Mouse (Mus musculus): Measurements from ENCODE around the gene Smg1.

DNA sequence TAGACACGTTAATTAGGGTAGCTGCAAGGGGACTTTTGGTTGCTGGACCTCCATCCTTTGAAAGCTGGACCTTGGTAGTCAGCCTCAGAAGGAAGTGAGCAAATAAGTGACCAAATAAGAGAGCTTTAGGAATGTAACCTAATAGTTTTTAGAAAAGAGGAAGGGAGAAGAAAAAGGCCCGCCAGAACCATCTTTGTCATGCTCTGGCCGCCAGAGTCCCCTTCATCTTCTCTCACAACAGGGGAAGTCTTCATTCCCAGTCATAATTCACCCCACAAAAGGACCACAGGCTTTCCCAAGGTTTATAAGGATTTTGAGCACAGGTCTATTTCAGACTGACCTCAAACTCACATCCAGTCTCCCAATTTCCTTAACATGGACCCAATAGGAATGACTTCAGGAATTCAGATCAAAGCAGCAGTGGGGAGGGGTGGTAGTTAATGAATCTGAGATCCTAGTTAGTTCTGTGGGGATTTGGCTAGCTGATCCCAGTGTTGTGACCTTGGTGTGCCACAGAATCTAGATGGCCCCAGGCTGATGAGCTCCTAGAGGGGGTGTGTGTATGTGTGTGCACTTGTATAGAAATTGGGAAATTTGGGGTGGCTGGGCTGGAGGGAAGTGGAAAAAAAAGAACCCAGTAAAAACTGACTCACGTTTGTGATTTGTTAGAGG lies 125.8 kb downstream of the Smg1 start:
- TF ChIP-seq CTCF (IDR thresholded peaks at IDR 0.05; ENCODE audit: control insufficient read depth, insufficient read depth, insufficient replicate concordance, low read depth, low read length): no peak
- TF ChIP-seq POLR2A (IDR thresholded peaks at IDR 0.05; ENCODE audit: control insufficient read depth, low read depth, low read length): no peak

Data from testis, adult 2 months (tissue).